Mouse (Mus musculus) MEL (cell line): ENCODE measurements around the gene H2-Eb2.
A peak's percentile ranks its signal among the peaks of the same experiment; 100 is the strongest.

ENCODE experiments used
- CHD2 ChIP-seq: IDR thresholded peaks from 2 replicates; pipeline ENCODE4 v1.6.1; 2011; ENCODE audit warnings: low read length, improper control_type of control experiment
- CTCF ChIP-seq, 3 experiments: IDR thresholded peaks in 2 of 3; conservative IDR thresholded peaks in 1 of 3; 2 replicates each; pipeline ENCODE4 v1.5.1; 2011 to 2012; ENCODE audit warnings: low read length in 3 of 3, low read depth in 2 of 3, mild to moderate bottlenecking in 2 of 3, improper control_type of control experiment in 1 of 3, inconsistent platforms in 1 of 3, mixed read lengths in 1 of 3, moderate library complexity in 1 of 3; ENCODE audit not compliant: control insufficient read depth in 1 of 3, insufficient read depth in 1 of 3, poor library complexity in 1 of 3, severe bottlenecking in 1 of 3
- E2F4 ChIP-seq: IDR thresholded peaks from 2 replicates; pipeline ENCODE4 v1.6.1; 2011; ENCODE audit warnings: low read depth, low read length, improper control_type of control experiment, borderline replicate concordance
- EP300 ChIP-seq, 2 experiments: IDR thresholded peaks; 2 replicates each; pipeline ENCODE4 v1.6.1; 2011; ENCODE audit warnings: improper control_type of control experiment in 2 of 2, low read length in 2 of 2, low read depth in 1 of 2, mild to moderate bottlenecking in 1 of 2
- HCFC1 ChIP-seq: IDR thresholded peaks from 2 replicates; pipeline ENCODE4 v1.6.1; 2012; ENCODE audit warnings: low read depth, mild to moderate bottlenecking, inconsistent platforms, low read length, improper control_type of control experiment, moderate library complexity
- MAFK ChIP-seq: IDR thresholded peaks from 2 replicates; pipeline ENCODE4 v1.6.1; 2011; ENCODE audit warnings: low read depth, mild to moderate bottlenecking, low read length, improper control_type of control experiment, borderline replicate concordance
- NRF1 ChIP-seq: IDR thresholded peaks from 2 replicates; pipeline ENCODE4 v1.6.1; 2014; ENCODE audit warnings: low read depth, mild to moderate bottlenecking, inconsistent platforms, low read length, improper control_type of control experiment, moderate library complexity; ENCODE audit not compliant: poor library complexity, insufficient read depth, severe bottlenecking
- POLR2A ChIP-seq, 2 experiments: IDR thresholded peaks; 2 replicates each; pipeline ENCODE4 v1.6.1; 2011 to 2012; ENCODE audit warnings: low read length in 2 of 2, mild to moderate bottlenecking in 2 of 2, control low read depth in 1 of 2, improper control_type of control experiment in 1 of 2, low read depth in 1 of 2, moderate library complexity in 1 of 2; ENCODE audit not compliant: control insufficient read depth in 1 of 2, insufficient read depth in 1 of 2, poor library complexity in 1 of 2
- POLR2AphosphoS2 ChIP-seq: IDR thresholded peaks from 2 replicates; pipeline ENCODE4 v1.6.1; 2011; ENCODE audit warnings: low read length, improper control_type of control experiment
- UBTF ChIP-seq: IDR thresholded peaks from 2 replicates; pipeline ENCODE4 v1.6.1; 2012; ENCODE audit warnings: low read depth, mild to moderate bottlenecking, inconsistent platforms, low read length, improper control_type of control experiment, moderate library complexity, borderline replicate concordance; ENCODE audit not compliant: insufficient read depth
- USF1 ChIP-seq: IDR thresholded peaks from 2 replicates; pipeline ENCODE4 v1.6.1; 2014; ENCODE audit warnings: low read depth, mild to moderate bottlenecking, inconsistent platforms, low read length, improper control_type of control experiment, moderate library complexity

DNA sequence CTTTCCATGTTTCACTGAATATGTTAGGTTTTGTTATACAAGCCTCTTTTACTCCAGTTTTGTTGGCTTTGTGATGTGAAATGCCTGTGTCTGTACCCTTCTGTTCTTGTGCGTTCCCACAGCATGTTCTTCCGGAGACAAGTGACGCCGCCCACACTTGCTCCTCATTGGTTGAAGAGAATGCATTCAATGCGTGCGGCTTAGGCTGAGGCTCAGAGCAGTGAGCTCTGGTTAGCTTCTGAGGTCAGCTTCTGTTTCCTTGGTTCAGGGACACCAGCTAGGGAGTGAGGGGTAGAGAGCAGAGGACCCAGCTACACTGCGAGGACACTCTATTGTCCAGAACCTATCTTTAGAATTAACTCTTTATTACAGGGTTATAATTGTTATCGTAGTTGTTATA lies 33.9 kb upstream of the H2-Eb2 start:
- TF ChIP-seq POLR2A (IDR thresholded peaks at IDR 0.05; ENCODE audit: control insufficient read depth in 1 of 2, insufficient read depth in 1 of 2, low read depth in 1 of 2, low read length in 2 of 2, poor library complexity in 1 of 2) (no peak), EP300 (IDR thresholded peaks at IDR 0.05; ENCODE audit: low read depth in 1 of 2, low read length in 2 of 2) (no peak), CTCF (IDR thresholded peaks at IDR 0.05 in 2 of 3, conservative IDR thresholded peaks at IDR 0.05 in 1 of 3; ENCODE audit: control insufficient read depth in 1 of 3, insufficient read depth in 1 of 3, low read depth in 2 of 3, low read length in 3 of 3, poor library complexity in 1 of 3, severe bottlenecking in 1 of 3) (no peak), NRF1 (no peak), UBTF (no peak), MAFK (no peak), E2F4 (no peak), HCFC1 (no peak), USF1 (no peak), POLR2AphosphoS2 (no peak), CHD2 (peak; percentile 86)
